Mouse (Mus musculus) midbrain, embryonic 15.5 days (tissue): ENCODE data around the gene Crb2. TPM values are rescaled to one million over a fixed set of nuclear protein-coding genes. Genes with fewer than 3 reads are reported as not detected.

Experiments used
- ATAC-seq: fragments of 200-750 bp; cut with Nextera tagmentation; replicated peaks from 2 replicates; pipeline ENCODE4 v1.8.0; 2017; ENCODE audit warnings: moderate TSS enrichment
- H3K27ac ChIP-seq: fragments of 300-500 bp; sonication (generic); 2 replicates; pipeline ENCODE4 v1.5.1; 2015; ENCODE audit warnings: mild to moderate bottlenecking, inconsistent platforms
- H3K27me3 ChIP-seq: fragments of 300-500 bp; sonication (generic); replicated peaks from 2 replicates; pipeline ENCODE4 v1.6.1; 2015; ENCODE audit warnings: inconsistent platforms
- H3K36me3 ChIP-seq: fragments of 300-500 bp; sonication (generic); replicated peaks from 2 replicates; pipeline ENCODE4 v1.6.1; 2015; ENCODE audit warnings: inconsistent platforms
- H3K4me1 ChIP-seq: fragments of 300-500 bp; sonication (generic); 2 replicates; pipeline ENCODE4 v1.6.1; 2015; ENCODE audit warnings: inconsistent platforms
- H3K4me2 ChIP-seq: fragments of 300-500 bp; sonication (generic); 2 replicates; pipeline ENCODE4 v1.6.1; 2015; ENCODE audit warnings: inconsistent platforms, mild to moderate bottlenecking, moderate library complexity
- H3K4me3 ChIP-seq: fragments of 300-500 bp; sonication (generic); 2 replicates; pipeline ENCODE4 v1.5.1; 2015; ENCODE audit warnings: mild to moderate bottlenecking, inconsistent platforms
- H3K9ac ChIP-seq: fragments of 300-500 bp; sonication (generic); 2 replicates; pipeline ENCODE4 v1.6.1; 2015; ENCODE audit warnings: mild to moderate bottlenecking, inconsistent platforms
- H3K9me3 ChIP-seq: fragments of 300-500 bp; sonication (generic); 2 replicates; pipeline ENCODE4 v1.6.1; 2016; ENCODE audit warnings: inconsistent platforms
- WGBS: fragments of 180-500 bp; shearing (Covaris S2); methylation state at CpG from one replicate; pipeline ENCODE4 v1.1.7; 2015; ENCODE audit warnings: mixed read lengths; 5-methylcytosine and 5-hydroxymethylcytosine counted together
- polyA plus RNA-seq: library from polyadenylated mRNA; unstranded; fragments of >200 nt; fragmentation: Nextera tagmentation; extraction: Ambion mirVana; gene quantifications from 2 replicates; pipeline ENCODE4 v1.2.1, GENCODE M21; 2015

The Crb2 gene
- polyA plus RNA-seq, 1 experiment from 2014 or later, result 5.6 TPM

GRCm38 (mm10) chr2:37756220-37756930 is 19.7 kb upstream of the Crb2 start:
- ATAC-seq, result no peak
- no peaks in the 10 kb centered on the region for H3K27me3 ChIP-seq
- 90% methylated on average over 2 of the region's 2 CpGs for WGBS
- no peak overlapping the region for H3K9ac ChIP-seq
- no peak overlapping the region for H3K4me3 ChIP-seq
- peaks cover 18% of the 10 kb centered on the region for H3K4me1 ChIP-seq
- no peaks in the 10 kb centered on the region for H3K36me3 ChIP-seq
- H3K27ac ChIP-seq, result no peak overlapping the region
- H3K9me3 ChIP-seq, result no peaks in the 10 kb centered on the region
- no peak overlapping the region for H3K4me2 ChIP-seq

- Histone ChIP-seq H3K9ac (no peak overlapping the region), H3K27ac (no peak overlapping the region), H3K4me2 (no peak overlapping the region), H3K4me1 (peaks cover 18% of the 10 kb centered on the region), H3K27me3 (no peaks in the 10 kb centered on the region), H3K4me3 (no peak overlapping the region), H3K36me3 (no peaks in the 10 kb centered on the region), H3K9me3 (no peaks in the 10 kb centered on the region)
- WGBS, result 93% methylated on average over 5 of the region's 5 CpGs
- ATAC-seq, result no peak
Measured at GRCm38 (mm10) chr2:37757016-37757415, 19.0 kb upstream of the Crb2 start.

- no peaks in the 10 kb centered on the region for H3K27me3 ChIP-seq
- H3K4me1 ChIP-seq, result peaks cover 18% of the 10 kb centered on the region
- peak overlapping the region; percentile 66 for H3K27ac ChIP-seq
- ATAC-seq, result no peak
- H3K4me2 ChIP-seq, result no peak overlapping the region
- no peaks in the 10 kb centered on the region for H3K36me3 ChIP-seq
- H3K4me3 ChIP-seq, result no peak overlapping the region
- WGBS, result 84% methylated on average over 4 of the region's 4 CpGs
- H3K9ac ChIP-seq, result no peak overlapping the region
- no peaks in the 10 kb centered on the region for H3K9me3 ChIP-seq
Measured at GRCm38 (mm10) chr2:37757784-37758183, 18.3 kb upstream of the Crb2 start.

- no peak overlapping the region for H3K9ac ChIP-seq
- WGBS, result 7% methylated on average over 21 of the region's 21 CpGs
- H3K4me3 ChIP-seq, result no peak overlapping the region
- H3K4me2 ChIP-seq, result peak overlapping the region; percentile 28
- peaks cover 18% of the 10 kb centered on the region for H3K4me1 ChIP-seq
- peak; percentile 55; the same call in 1 of the 2 replicates for ATAC-seq
- no peaks in the 10 kb centered on the region for H3K36me3 ChIP-seq
- no peaks in the 10 kb centered on the region for H3K9me3 ChIP-seq
- no peaks in the 10 kb centered on the region for H3K27me3 ChIP-seq
- H3K27ac ChIP-seq, result peak overlapping the region; percentile 66
Measured at GRCm38 (mm10) chr2:37758343-37759015, 17.6 kb upstream of the Crb2 start.

- Histone ChIP-seq H3K4me2 (no peak overlapping the region), H3K9ac (no peak overlapping the region), H3K27me3 (no peaks in the 10 kb centered on the region), H3K36me3 (no peaks in the 10 kb centered on the region), H3K27ac (no peak overlapping the region), H3K9me3 (no peaks in the 10 kb centered on the region), H3K4me1 (peaks cover 24% of the 10 kb centered on the region), H3K4me3 (no peak overlapping the region)
- ATAC-seq, result no peak
- 43% methylated on average over 6 of the region's 6 CpGs for WGBS
Measured at GRCm38 (mm10) chr2:37760633-37761032, 15.4 kb upstream of the Crb2 start.

- no peak overlapping the region for H3K4me3 ChIP-seq
- H3K9ac ChIP-seq, result no peak overlapping the region
- no peaks in the 10 kb centered on the region for H3K9me3 ChIP-seq
- no peak for ATAC-seq
- no peaks in the 10 kb centered on the region for H3K36me3 ChIP-seq
- no peak overlapping the region for H3K27ac ChIP-seq
- no peaks in the 10 kb centered on the region for H3K27me3 ChIP-seq
- WGBS, result 19% methylated on average over 3 of the region's 3 CpGs
- no peak overlapping the region for H3K4me2 ChIP-seq
- H3K4me1 ChIP-seq, result peaks cover 33% of the 10 kb centered on the region
Measured at GRCm38 (mm10) chr2:37763638-37764037, 12.4 kb upstream of the Crb2 start.

GRCm38 (mm10) chr2:37764514-37764913 is 11.5 kb upstream of the Crb2 start:
- ATAC-seq, result no peak
- no peaks in the 10 kb centered on the region for H3K27me3 ChIP-seq
- no peak overlapping the region for H3K4me3 ChIP-seq
- H3K4me1 ChIP-seq, result peaks cover 38% of the 10 kb centered on the region
- no peak overlapping the region for H3K4me2 ChIP-seq
- no peak overlapping the region for H3K27ac ChIP-seq
- 100% methylated on average over 2 of the region's 2 CpGs for WGBS
- no peaks in the 10 kb centered on the region for H3K36me3 ChIP-seq
- no peak overlapping the region for H3K9ac ChIP-seq
- H3K9me3 ChIP-seq, result no peaks in the 10 kb centered on the region

- ATAC-seq, result no peak
- 22% methylated on average over 21 of the region's 21 CpGs for WGBS
- H3K4me1 ChIP-seq, result peaks cover 40% of the 10 kb centered on the region
- 0 out of 2 replicates have a peak, but pooled peaks cover 3% of the 10 kb centered on the region for H3K27me3 ChIP-seq
- no peak overlapping the region for H3K9ac ChIP-seq
- no peak overlapping the region for H3K4me3 ChIP-seq
- H3K27ac ChIP-seq, result no peak overlapping the region
- no peaks in the 10 kb centered on the region for H3K9me3 ChIP-seq
- no peaks in the 10 kb centered on the region for H3K36me3 ChIP-seq
- no peak overlapping the region for H3K4me2 ChIP-seq
Measured at GRCm38 (mm10) chr2:37765082-37765483, 11.0 kb upstream of the Crb2 start.

GRCm38 (mm10) chr2:37766027-37766761 is 9.9 kb upstream of the Crb2 start:
- Histone ChIP-seq H3K4me1 (peaks cover 39% of the 10 kb centered on the region), H3K27ac (no peak overlapping the region), H3K27me3 (0 out of 2 replicates have a peak, but pooled peaks cover 3% of the 10 kb centered on the region), H3K4me3 (no peak overlapping the region), H3K9me3 (no peaks in the 10 kb centered on the region), H3K36me3 (no peaks in the 10 kb centered on the region), H3K4me2 (no peak overlapping the region), H3K9ac (no peak overlapping the region)
- 41% methylated on average over 10 of the region's 11 CpGs for WGBS
- peak; percentile 25; the same call in 1 of the 2 replicates for ATAC-seq

GRCm38 (mm10) chr2:37767080-37767547 is 8.9 kb upstream of the Crb2 start:
- H3K4me2 ChIP-seq, result no peak overlapping the region
- 2% methylated on average over 9 of the region's 9 CpGs for WGBS
- ATAC-seq, result no peak
- H3K36me3 ChIP-seq, result no peaks in the 10 kb centered on the region
- H3K4me3 ChIP-seq, result no peak overlapping the region
- 0 out of 2 replicates have a peak, but pooled peaks cover 3% of the 10 kb centered on the region for H3K27me3 ChIP-seq
- no peak overlapping the region for H3K9ac ChIP-seq
- no peaks in the 10 kb centered on the region for H3K9me3 ChIP-seq
- peaks cover 44% of the 10 kb centered on the region for H3K4me1 ChIP-seq
- no peak overlapping the region; the same call in 1 of the 2 replicates for H3K27ac ChIP-seq

GRCm38 (mm10) chr2:37767739-37768138 is 8.3 kb upstream of the Crb2 start:
- Histone ChIP-seq H3K4me3 (no peak overlapping the region), H3K36me3 (no peaks in the 10 kb centered on the region), H3K4me1 (peaks cover 44% of the 10 kb centered on the region), H3K9ac (no peak overlapping the region), H3K9me3 (no peaks in the 10 kb centered on the region), H3K27ac (no peak overlapping the region), H3K27me3 (0 out of 2 replicates have a peak, but pooled peaks cover 3% of the 10 kb centered on the region), H3K4me2 (no peak overlapping the region)
- WGBS, result 57% methylated on average over 3 of the region's 3 CpGs
- no peak for ATAC-seq

- Histone ChIP-seq H3K27ac (0 out of 2 replicates have a peak overlapping the region, but pooled peaks have one; percentile 34), H3K4me3 (no peak overlapping the region), H3K27me3 (0 out of 2 replicates have a peak, but pooled peaks cover 3% of the 10 kb centered on the region), H3K4me2 (no peak overlapping the region), H3K36me3 (no peaks in the 10 kb centered on the region), H3K9ac (no peak overlapping the region), H3K9me3 (no peaks in the 10 kb centered on the region), H3K4me1 (peaks cover 44% of the 10 kb centered on the region)
- ATAC-seq, result 0 out of 2 replicates have a peak, but pooled peaks have one; percentile 13
- 31% methylated on average over 2 of the region's 2 CpGs for WGBS
Measured at GRCm38 (mm10) chr2:37768903-37769302, 7.1 kb upstream of the Crb2 start.
